Mouse (Mus musculus): ENCODE results near the gene Neurog3. TPM values are rescaled to one million over a fixed set of nuclear protein-coding genes. Genes with fewer than 3 reads are reported as not detected.

Neurog3 gene
- polyA plus RNA-seq, 1 experiment = not detected

DNA sequence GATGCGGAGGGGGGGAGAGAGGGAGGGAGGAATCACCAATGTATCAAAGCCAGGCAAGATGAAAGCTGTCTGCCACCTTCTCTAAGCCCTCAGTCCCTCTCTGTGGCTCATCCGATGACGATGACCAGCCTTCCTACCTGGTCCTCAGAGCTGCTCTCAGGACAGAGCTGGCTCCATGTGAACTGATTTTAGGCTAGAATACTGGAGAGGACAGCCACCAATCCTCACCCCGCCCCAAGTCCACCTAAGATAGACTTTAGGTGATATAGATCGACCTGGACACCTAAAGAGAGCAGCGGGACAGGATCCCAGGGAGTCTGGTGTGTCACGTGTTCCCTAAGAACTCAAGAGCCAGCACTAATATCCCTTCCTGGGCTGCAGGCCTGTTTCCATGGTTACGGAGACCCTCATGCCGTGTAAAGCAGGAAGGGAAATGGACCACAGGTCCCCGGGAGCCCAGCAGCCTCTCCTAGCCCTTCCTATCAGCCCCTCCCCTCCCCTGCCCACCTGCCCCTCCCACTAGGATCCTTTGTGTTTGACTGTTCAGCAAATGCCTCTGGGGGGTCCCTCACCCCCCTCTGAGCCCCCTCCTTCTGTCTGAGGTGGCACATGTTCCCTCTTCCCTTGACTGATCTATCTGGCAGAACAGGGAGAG, 33.0 kb upstream of the Neurog3 start:
- 73% methylated on average over 10 of the region's 10 CpGs for WGBS
- TF ChIP-seq CTCF (IDR thresholded peaks at IDR 0.05; ENCODE audit: control insufficient read depth, insufficient read depth, low read length) (no peak), POLR2A (IDR thresholded peaks at IDR 0.05; ENCODE audit: borderline replicate concordance, control insufficient read depth, low read depth, low read length) (no peak)
- H3K27ac ChIP-seq (ENCODE audit: control insufficient read depth, insufficient read depth, low read depth, low read length, poor library complexity) = no peak overlapping the region

DNA sequence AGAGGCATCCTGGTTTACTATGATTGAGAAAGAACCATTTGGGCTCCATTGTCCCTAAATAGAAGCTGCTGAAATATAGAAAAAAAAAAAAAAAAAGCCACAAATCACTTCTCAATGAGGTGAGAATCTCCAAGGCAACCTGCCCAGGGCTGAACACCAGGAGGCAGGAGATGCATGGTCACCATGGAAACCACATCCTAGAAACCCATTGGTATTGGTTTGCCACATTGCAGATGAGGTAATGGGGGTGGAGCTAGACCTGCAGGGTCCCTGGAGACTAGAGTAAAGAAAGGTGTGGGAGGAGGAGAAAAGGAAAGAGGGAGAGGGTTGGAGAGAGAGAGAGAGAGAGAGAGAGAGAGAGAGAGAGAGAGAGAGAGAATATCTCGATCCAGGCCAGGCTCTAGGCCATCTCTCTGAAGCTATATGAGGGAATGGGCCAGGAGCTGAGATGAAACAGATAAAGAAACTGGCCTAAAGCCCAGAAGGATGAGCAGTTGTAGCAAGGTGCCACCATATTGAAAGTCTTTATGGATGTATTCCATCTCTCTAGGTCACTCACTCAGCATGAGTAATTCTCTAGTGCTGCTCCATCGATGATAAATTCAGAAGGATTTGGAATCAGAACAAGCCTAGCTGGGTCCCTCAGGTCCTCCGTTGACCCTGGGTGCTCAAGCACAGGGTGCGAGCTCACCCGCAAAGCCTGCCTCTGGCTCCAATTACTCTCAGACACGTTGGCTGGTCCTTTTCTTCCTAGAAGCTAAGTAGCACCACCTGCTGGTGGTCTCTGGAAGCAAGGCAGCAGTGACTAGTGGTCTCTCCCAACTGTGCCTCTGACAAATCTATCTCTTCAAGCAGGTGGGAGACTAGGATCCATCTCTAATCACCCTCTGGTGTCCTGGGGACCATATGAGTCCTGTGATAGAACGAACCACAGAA, 31.1 kb upstream of the Neurog3 start:
- 12% methylated on average over 7 of the region's 7 CpGs for WGBS
- Histone ChIP-seq H3K4me1 (ENCODE audit: control insufficient read depth, insufficient read depth, low read length) (no peaks in the 10 kb centered on the region), H3K4me3 (replicated peaks; ENCODE audit: control insufficient read depth, low read depth, low read length) (no peak overlapping the region), H3K27ac (ENCODE audit: control insufficient read depth, insufficient read depth, low read depth, low read length, poor library complexity) (no peak overlapping the region)
- TF ChIP-seq POLR2A (IDR thresholded peaks at IDR 0.05; ENCODE audit: borderline replicate concordance, control insufficient read depth, low read depth, low read length) (no peak), CTCF (IDR thresholded peaks at IDR 0.05; ENCODE audit: control insufficient read depth, insufficient read depth, low read length) (peak; percentile 66)

More for the DNA sequence above, 33.0 kb upstream of the Neurog3 start:
- no peak overlapping the region for H3K4me3 ChIP-seq (replicated peaks; ENCODE audit: control insufficient read depth, low read depth, low read length)
- no peaks in the 10 kb centered on the region for H3K4me1 ChIP-seq (ENCODE audit: control insufficient read depth, insufficient read depth, low read length)

DNA sequence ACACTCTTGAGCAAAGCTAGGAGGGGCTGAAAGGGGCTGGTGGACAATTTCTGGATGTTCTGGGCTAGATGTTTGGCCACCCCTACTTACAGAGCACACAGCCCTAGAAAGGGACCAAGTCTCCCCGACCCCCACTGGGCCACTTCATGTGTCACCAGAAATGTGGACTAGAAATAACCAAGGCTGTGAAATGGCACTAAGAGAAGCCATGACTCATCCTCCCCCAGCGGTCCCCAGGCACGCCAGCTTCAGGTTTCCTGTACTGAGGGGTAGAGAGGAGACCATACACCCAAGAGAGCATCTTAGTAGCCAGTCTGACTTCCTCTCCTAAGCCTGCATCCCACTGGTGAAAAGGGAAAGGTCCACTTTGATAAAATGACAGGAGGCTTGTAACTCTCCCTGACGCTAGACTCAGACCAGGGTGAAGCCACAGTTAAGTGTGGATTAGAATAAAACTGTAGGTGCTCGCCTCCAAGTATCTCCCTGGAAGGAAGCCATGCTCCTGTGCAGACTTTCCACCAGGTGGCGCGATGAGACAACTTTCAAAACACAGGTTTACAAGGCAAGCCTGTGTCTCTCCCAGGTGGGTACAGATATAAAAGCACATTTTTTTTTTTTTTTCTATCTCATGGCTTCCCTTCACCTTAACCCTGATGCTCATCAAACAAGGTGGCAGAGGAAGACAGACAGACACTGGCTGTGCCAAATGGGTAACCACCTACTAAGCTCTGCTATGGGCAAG, 27.9 kb upstream of the Neurog3 start:
- peak; percentile 62 for TF ChIP-seq CTCF (IDR thresholded peaks at IDR 0.05; ENCODE audit: control insufficient read depth, insufficient read depth, low read length)
- no peak for TF ChIP-seq POLR2A (IDR thresholded peaks at IDR 0.05; ENCODE audit: borderline replicate concordance, control insufficient read depth, low read depth, low read length)
- Histone ChIP-seq H3K27ac (ENCODE audit: control insufficient read depth, insufficient read depth, low read depth, low read length, poor library complexity) (no peak overlapping the region), H3K4me3 (replicated peaks; ENCODE audit: control insufficient read depth, low read depth, low read length) (no peak overlapping the region), H3K4me1 (ENCODE audit: control insufficient read depth, insufficient read depth, low read length) (no peaks in the 10 kb centered on the region)
- WGBS = 10% methylated on average over 7 of the region's 7 CpGs

DNA sequence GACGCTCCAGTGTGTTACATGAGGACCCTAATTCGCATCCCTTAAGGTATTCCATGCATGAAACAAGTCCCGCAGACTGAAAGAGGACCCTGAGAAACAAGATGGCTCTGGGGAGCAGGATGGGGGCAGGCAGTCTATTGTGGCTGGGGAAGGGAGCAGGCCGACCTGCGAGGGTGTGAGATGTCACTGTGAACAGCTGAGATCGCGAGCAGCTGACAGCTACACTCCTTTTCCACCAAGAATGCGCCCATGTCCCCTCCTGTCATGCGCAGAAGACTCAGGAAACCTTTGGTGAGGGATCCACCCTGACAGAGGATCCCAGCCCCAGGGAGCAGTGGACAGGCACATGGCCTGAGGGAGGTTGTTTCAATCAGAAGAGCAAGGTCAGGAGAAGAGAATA, 25.8 kb upstream of the Neurog3 start:
- Histone ChIP-seq H3K4me3 (replicated peaks; ENCODE audit: control insufficient read depth, low read depth, low read length) (no peak overlapping the region), H3K27ac (ENCODE audit: control insufficient read depth, insufficient read depth, low read depth, low read length, poor library complexity) (no peak overlapping the region), H3K4me1 (ENCODE audit: control insufficient read depth, insufficient read depth, low read length) (no peaks in the 10 kb centered on the region)
- TF ChIP-seq POLR2A (IDR thresholded peaks at IDR 0.05; ENCODE audit: borderline replicate concordance, control insufficient read depth, low read depth, low read length) (no peak), CTCF (IDR thresholded peaks at IDR 0.05; ENCODE audit: control insufficient read depth, insufficient read depth, low read length) (no peak)
- WGBS = 81% methylated on average over 9 of the region's 9 CpGs

DNA sequence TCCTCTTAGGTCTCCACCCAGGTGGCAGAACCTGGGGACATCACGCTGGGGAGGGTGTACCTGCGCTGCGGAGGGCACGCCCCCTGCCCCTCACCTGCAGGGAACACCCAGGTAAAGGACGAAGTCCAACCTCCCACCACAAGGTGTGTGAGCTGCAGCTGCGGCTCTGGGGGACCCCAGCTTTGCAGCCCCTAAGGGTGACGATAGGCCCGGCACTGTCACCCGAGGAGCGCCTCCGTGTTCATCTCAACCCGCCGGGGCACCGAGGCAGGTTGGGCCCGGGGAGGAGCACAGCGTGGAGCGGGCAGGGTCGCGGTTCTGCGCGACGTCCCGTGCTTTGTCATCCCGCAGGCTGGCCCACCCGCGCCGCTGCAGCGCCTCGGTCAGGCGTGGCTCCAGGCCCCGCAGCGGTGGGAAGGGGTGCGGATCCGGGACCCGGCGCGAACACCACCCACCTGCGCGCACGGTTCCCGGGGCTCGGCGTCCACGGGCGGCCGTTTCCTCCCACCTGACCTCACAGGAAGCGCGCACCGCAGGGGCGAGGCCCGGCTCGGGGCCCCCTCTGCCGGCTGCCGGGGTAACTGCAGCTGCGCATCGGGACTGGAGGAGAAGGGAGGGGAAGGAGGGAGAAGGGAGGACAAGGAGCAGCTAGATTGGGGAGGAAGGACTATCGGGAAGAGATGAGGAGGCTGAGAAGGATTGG, 22.2 kb upstream of the Neurog3 start:
- Histone ChIP-seq H3K4me3 (replicated peaks; ENCODE audit: control insufficient read depth, low read depth, low read length) (peak overlapping the region; percentile 24), H3K27ac (ENCODE audit: control insufficient read depth, insufficient read depth, low read depth, low read length, poor library complexity) (no peak overlapping the region; the same call in 1 of the 2 replicates), H3K4me1 (ENCODE audit: control insufficient read depth, insufficient read depth, low read length) (no peaks in the 10 kb centered on the region)
- WGBS = 1% methylated on average over 57 of the region's 57 CpGs
- TF ChIP-seq CTCF (IDR thresholded peaks at IDR 0.05; ENCODE audit: control insufficient read depth, insufficient read depth, low read length) = peak; percentile 35; the same call in 1 of the 2 replicates
- TF ChIP-seq POLR2A (IDR thresholded peaks at IDR 0.05; ENCODE audit: borderline replicate concordance, control insufficient read depth, low read depth, low read length) = no peak

DNA sequence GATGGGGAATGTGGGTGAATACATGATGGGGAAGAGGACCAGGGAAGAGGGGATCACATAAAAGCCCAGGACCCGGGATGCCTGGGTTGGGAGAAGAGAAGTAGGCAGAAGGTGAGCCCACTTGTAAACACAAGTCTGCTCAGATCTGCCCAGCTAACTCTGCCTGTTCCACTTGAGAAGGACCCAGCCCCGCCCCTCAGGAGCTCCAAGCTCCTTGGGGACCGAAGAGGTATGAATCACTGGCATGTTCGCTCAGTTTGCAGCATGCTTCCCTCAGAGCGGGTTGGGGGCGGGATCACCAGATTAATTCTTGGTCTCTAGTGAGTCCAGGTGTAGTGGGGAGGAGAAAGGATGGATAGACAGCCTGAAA, 21.7 kb upstream of the Neurog3 start:
- Histone ChIP-seq H3K4me3 (replicated peaks; ENCODE audit: control insufficient read depth, low read depth, low read length) (no peak overlapping the region), H3K4me1 (ENCODE audit: control insufficient read depth, insufficient read depth, low read length) (no peaks in the 10 kb centered on the region), H3K27ac (ENCODE audit: control insufficient read depth, insufficient read depth, low read depth, low read length, poor library complexity) (no peak overlapping the region)
- TF ChIP-seq POLR2A (IDR thresholded peaks at IDR 0.05; ENCODE audit: borderline replicate concordance, control insufficient read depth, low read depth, low read length) (no peak), CTCF (IDR thresholded peaks at IDR 0.05; ENCODE audit: control insufficient read depth, insufficient read depth, low read length) (no peak)
- 40% methylated on average over 6 of the region's 6 CpGs for WGBS

DNA sequence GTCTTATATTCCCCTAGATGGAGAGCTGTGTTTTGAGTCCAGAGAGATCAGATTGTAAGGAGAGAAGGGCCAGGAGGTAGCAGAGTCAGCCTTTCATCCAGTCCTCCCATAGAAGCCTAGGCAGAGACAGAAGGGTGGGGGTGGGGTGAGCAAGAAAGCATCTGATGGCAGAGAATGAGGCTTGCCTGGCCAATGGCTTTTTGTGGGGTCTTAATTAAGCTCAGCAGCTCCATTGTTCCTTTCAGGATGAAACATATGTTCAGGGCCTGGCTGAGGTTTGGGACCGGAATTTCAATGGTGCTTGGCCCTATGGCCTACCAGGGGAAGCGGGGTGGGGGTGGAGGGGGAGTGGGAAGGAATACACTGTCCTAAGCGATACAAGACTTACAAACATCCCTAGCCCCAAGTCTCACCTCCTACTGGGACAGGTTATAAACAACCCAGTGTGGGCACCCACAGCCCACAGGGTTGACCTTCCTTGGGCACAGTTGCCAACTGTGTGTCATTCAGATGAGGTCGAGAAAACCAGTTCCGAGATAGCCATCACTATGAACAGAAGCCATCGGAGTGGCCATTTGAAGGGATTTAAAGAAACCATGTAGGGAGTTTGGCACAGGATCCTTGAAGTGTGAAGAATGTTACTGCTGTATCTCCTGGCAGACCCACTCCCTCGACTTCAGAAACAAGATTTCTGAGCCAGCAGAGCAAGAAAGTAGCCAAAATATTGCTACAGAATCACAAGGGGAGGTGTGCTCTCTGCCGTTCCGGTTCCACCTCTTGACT, 18.8 kb upstream of the Neurog3 start:
- Histone ChIP-seq H3K4me1 (ENCODE audit: control insufficient read depth, insufficient read depth, low read length) (no peaks in the 10 kb centered on the region), H3K4me3 (replicated peaks; ENCODE audit: control insufficient read depth, low read depth, low read length) (no peak overlapping the region), H3K27ac (ENCODE audit: control insufficient read depth, insufficient read depth, low read depth, low read length, poor library complexity) (no peak overlapping the region)
- 77% methylated on average over 9 of the region's 9 CpGs for WGBS
- TF ChIP-seq CTCF (IDR thresholded peaks at IDR 0.05; ENCODE audit: control insufficient read depth, insufficient read depth, low read length) (no peak), POLR2A (IDR thresholded peaks at IDR 0.05; ENCODE audit: borderline replicate concordance, control insufficient read depth, low read depth, low read length) (no peak)
